Mouse (Mus musculus) limb, embryonic 13.5 days (tissue): ENCODE measurements at regions not wholly inside any gene's neighbourhood (a gene's known extent, or its start where the extent isn't known, plus 50 kb on each side); places are given as distances from the start of the nearest gene placed in this dataset.

Experiments used
- ATAC-seq: fragments of 200-750 bp; cut with Nextera tagmentation; 2 replicates; pipeline ENCODE4 v1.8.0; 2017; ENCODE audit warnings: low read depth, moderate number of reproducible peaks, moderate TSS enrichment; ENCODE audit not compliant: low FRiP score
- H3K27ac ChIP-seq: fragments of 300-500 bp; sonication (generic); 2 replicates; pipeline ENCODE4 v1.5.1; 2015; ENCODE audit warnings: inconsistent platforms, mild to moderate bottlenecking, moderate library complexity
- H3K27me3 ChIP-seq: fragments of 300-500 bp; sonication (generic); 2 replicates; pipeline ENCODE4 v1.6.1; 2015; ENCODE audit warnings: mild to moderate bottlenecking, inconsistent platforms
- H3K36me3 ChIP-seq: fragments of 300-500 bp; sonication (generic); 2 replicates; pipeline ENCODE4 v1.6.1; 2015; ENCODE audit warnings: inconsistent platforms, mild to moderate bottlenecking, moderate library complexity
- H3K4me1 ChIP-seq: fragments of 300-500 bp; sonication (generic); 2 replicates; pipeline ENCODE4 v1.6.1; 2015; ENCODE audit warnings: inconsistent platforms
- H3K4me2 ChIP-seq: fragments of 300-500 bp; sonication (generic); replicated peaks from 2 replicates; pipeline ENCODE4 v1.6.1; 2015; ENCODE audit warnings: inconsistent platforms, mild to moderate bottlenecking, moderate library complexity
- H3K4me3 ChIP-seq: fragments of 300-500 bp; sonication (generic); 2 replicates; pipeline ENCODE4 v1.5.1; 2015; ENCODE audit warnings: moderate library complexity, mild to moderate bottlenecking, inconsistent platforms
- H3K9ac ChIP-seq: fragments of 300-500 bp; sonication (generic); 2 replicates; pipeline ENCODE4 v1.6.1; 2015; ENCODE audit warnings: mild to moderate bottlenecking, inconsistent platforms
- H3K9me3 ChIP-seq: fragments of 300-500 bp; sonication (generic); 2 replicates; pipeline ENCODE4 v1.6.1; 2016; ENCODE audit warnings: inconsistent platforms
- WGBS: fragments of 180-500 bp; shearing (Covaris S2); methylation state at CpG from one replicate; pipeline ENCODE4 v1.1.7; 2015; 5-methylcytosine and 5-hydroxymethylcytosine counted together

- Histone ChIP-seq H3K36me3 (no peaks in the 10 kb centered on the region), H3K4me1 (no peaks in the 10 kb centered on the region), H3K4me2 (no peak overlapping the region), H3K9me3 (no peaks in the 10 kb centered on the region), H3K9ac (no peak overlapping the region), H3K4me3 (no peak overlapping the region), H3K27me3 (no peaks in the 10 kb centered on the region), H3K27ac (no peak overlapping the region)
- WGBS = 60% methylated on average over 2 of the region's 2 CpGs
- ATAC-seq = no peak
Measured at GRCm38 (mm10) chr17:94165305-94165860, 584.4 kb downstream of the Mettl4 start.

GRCm38 (mm10) chr17:94144298-94144697 is 605.5 kb downstream of the Mettl4 start:
- Histone ChIP-seq H3K4me3 (no peak overlapping the region), H3K36me3 (no peaks in the 10 kb centered on the region), H3K9me3 (no peaks in the 10 kb centered on the region), H3K9ac (no peak overlapping the region), H3K4me1 (no peaks in the 10 kb centered on the region), H3K27me3 (no peaks in the 10 kb centered on the region), H3K27ac (no peak overlapping the region), H3K4me2 (no peak overlapping the region)
- no peak for ATAC-seq

DNA sequence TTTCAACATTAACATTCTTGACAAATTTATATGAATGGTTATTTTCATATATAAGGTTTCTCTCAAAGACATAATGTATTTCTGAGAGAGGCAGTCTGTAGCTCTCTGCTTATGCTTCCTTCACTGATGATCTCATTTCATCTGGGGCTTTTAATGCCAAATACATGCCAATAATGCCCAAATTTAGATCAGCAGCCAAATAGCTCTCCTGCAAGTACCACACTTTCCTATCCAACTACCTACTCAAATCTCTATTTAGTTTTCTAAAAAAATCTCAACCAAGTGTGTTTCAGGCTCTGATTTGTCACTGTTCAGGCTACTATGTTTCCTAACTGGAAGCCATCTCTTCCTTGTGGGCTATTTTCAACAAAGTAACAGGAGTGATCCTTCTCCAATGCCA is 616.6 kb downstream of the Mettl4 start:
- no peak overlapping the region for H3K4me2 ChIP-seq
- no peaks in the 10 kb centered on the region for H3K36me3 ChIP-seq
- no peak overlapping the region for H3K9ac ChIP-seq
- no peak overlapping the region for H3K27ac ChIP-seq
- no peaks in the 10 kb centered on the region for H3K27me3 ChIP-seq
- no peaks in the 10 kb centered on the region for H3K4me1 ChIP-seq
- ATAC-seq = no peak
- no peak overlapping the region for H3K4me3 ChIP-seq
- no peaks in the 10 kb centered on the region for H3K9me3 ChIP-seq

DNA sequence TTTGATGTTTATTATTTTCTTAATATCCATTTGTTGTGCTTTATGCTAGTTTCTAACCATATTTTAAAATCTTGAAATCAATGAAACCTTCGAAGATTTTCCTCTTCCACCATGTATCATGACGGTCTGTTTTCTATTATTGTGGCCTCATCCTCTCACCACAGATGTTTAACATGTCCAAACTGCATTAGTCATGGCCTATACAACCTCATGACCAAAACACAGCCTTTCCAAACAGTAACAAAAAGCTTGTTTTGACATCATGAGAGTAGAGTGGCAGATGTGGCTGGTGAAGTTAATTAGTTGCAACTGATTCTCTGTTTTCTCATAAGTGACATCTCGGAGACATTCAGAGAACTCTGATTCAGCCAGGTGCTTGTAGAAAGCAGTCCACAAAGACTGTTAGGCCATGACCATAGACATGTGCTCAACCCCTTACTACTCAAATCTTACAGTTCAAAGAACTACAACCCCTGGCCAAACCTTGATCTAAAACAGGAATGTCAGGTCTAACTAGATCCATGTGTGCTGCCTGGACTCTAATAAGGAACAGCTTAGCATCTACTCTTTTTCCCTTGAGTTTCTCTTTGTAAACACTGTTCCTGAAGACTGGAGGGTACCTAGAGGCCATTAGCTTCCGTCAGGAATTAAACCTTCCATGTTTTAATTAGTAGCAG is 655.7 kb downstream of the Mettl4 start:
- Histone ChIP-seq H3K9me3 (no peaks in the 10 kb centered on the region), H3K9ac (no peak overlapping the region), H3K4me3 (no peak overlapping the region), H3K4me1 (peaks cover 7% of the 10 kb centered on the region; the same call in 1 of the 2 replicates), H3K4me2 (no peak overlapping the region), H3K36me3 (no peaks in the 10 kb centered on the region), H3K27ac (no peak overlapping the region), H3K27me3 (no peaks in the 10 kb centered on the region)
- ATAC-seq = peak; percentile 73; the same call in 1 of the 2 replicates
- 32% methylated on average over 4 of the region's 4 CpGs for WGBS

DNA sequence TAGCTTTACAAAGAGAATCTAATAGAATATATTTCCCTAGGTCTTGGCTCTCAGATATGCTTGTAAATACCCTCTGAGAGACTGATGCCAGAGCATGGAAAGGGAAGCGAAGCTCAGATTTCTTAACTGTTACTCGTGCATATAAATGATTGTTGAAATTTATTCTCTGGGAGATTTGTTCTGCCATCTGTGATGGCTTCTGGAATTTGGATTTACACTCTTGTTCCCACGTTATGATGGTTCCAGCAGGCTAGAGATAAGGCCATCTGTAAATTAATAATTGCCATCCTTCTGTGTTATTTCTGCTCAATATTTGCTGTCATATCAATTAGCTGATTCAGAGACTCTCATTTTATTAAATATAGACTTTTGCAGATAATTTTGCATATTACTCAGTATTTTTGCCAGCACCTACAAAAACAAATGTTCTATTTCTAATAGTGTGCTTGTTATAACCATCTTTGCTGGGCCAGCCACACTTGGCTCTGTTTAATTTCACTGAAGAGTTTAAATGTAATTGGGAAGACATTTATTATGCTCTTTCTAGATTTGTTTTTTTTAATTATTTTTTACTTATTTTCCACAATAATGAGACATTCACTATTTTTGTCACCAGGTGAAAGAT is 695.3 kb downstream of the Mettl4 start:
- Histone ChIP-seq H3K4me1 (no peaks in the 10 kb centered on the region), H3K27me3 (no peaks in the 10 kb centered on the region), H3K9ac (no peak overlapping the region), H3K4me2 (no peak overlapping the region), H3K36me3 (no peaks in the 10 kb centered on the region), H3K9me3 (no peaks in the 10 kb centered on the region), H3K4me3 (no peak overlapping the region), H3K27ac (no peak overlapping the region)
- no peak for ATAC-seq
- 56% methylated on average over 3 of the region's 3 CpGs for WGBS

DNA sequence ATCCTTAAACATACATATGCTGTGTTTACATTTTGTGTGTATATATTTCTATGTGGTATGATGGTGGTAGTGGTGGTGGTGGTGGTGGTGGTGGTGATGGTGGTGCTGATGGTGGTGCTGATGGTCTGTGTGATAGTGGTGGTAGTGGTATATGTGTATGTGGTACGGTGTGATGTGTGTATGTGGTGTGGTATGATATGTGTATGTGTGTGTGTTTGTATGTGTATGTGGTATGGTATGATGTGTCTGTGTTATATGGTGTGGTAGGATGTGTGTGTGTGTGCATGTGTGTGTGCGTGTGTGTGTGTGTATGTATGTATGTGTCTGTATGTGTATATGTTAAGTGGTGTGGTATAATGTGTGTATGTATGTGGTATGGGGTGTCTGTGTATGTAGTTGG is 701.3 kb downstream of the Mettl4 start:
- Histone ChIP-seq H3K4me1 (no peaks in the 10 kb centered on the region), H3K36me3 (no peaks in the 10 kb centered on the region)

DNA sequence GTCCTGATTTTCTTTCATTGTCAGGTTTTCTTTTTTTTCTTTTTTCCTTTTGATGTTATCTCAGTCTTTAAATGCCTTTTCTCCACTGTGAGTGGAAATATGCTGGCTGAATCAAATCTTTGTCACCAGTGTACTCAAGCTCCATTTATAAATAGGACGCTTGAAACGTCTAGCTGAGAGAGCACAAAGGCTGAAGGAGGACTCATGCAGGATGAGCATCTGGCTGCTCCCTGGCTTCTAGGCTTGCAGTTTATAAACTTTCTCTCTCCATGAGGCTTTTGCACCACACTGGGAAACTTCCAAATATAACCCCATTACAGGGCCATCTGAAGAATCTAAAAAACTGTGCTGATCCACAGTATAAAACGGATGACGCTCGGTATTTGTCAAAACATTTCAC is 711.6 kb downstream of the Mettl4 start:
- Histone ChIP-seq H3K27ac (no peak overlapping the region), H3K36me3 (no peaks in the 10 kb centered on the region), H3K4me1 (no peaks in the 10 kb centered on the region), H3K9me3 (no peaks in the 10 kb centered on the region), H3K27me3 (no peaks in the 10 kb centered on the region), H3K9ac (no peak overlapping the region), H3K4me3 (no peak overlapping the region), H3K4me2 (no peak overlapping the region)
- WGBS = 82% methylated on average over 5 of the region's 5 CpGs
- no peak for ATAC-seq

More for the DNA sequence above, 701.3 kb downstream of the Mettl4 start:
- WGBS = 88% methylated on average over 2 of the region's 2 CpGs
- Histone ChIP-seq H3K27me3 (no peaks in the 10 kb centered on the region), H3K9ac (no peak overlapping the region), H3K4me2 (no peak overlapping the region), H3K4me3 (no peak overlapping the region), H3K27ac (no peak overlapping the region), H3K9me3 (no peaks in the 10 kb centered on the region)
- no peak for ATAC-seq

- ATAC-seq = no peak
Measured at GRCm38 (mm10) chr17:94012386-94012785, 737.4 kb downstream of the Mettl4 start.

DNA sequence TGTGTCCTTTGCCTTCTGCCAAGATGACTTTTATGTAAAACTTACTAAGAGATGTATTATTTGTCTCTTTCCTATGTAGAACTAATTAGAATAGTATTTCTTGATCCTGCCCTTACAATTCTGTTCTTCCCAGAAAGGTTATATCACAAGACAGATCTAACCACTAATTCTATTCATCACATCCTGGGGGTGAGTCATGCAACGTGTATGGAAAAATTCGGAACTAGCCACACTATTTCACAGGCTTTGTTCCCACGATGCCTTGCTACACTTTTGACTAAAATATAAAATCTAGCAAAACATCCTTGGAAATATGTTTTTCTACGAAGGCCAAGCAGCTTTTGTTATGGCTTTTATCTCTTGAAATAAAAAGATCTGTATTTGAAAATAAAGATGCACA is 747.7 kb downstream of the Mettl4 start:
- H3K27me3 ChIP-seq = no peaks in the 10 kb centered on the region
- H3K9me3 ChIP-seq = no peaks in the 10 kb centered on the region
- WGBS = 80% methylated on average over 4 of the region's 4 CpGs
- H3K9ac ChIP-seq = no peak overlapping the region
- no peak overlapping the region for H3K4me3 ChIP-seq
- no peaks in the 10 kb centered on the region for H3K4me1 ChIP-seq
- H3K36me3 ChIP-seq = no peaks in the 10 kb centered on the region
- H3K27ac ChIP-seq = no peak overlapping the region
- H3K4me2 ChIP-seq = no peak overlapping the region
- ATAC-seq = no peak

More at GRCm38 (mm10) chr17:94012386-94012785, 737.4 kb downstream of the Mettl4 start:
- H3K4me2 ChIP-seq = no peak overlapping the region
- H3K9ac ChIP-seq = no peak overlapping the region
- H3K27me3 ChIP-seq = no peaks in the 10 kb centered on the region
- WGBS = 93% methylated on average over 2 of the region's 2 CpGs
- H3K4me3 ChIP-seq = no peak overlapping the region
- no peaks in the 10 kb centered on the region for H3K36me3 ChIP-seq
- H3K27ac ChIP-seq = no peak overlapping the region
- no peaks in the 10 kb centered on the region for H3K9me3 ChIP-seq
- H3K4me1 ChIP-seq = no peaks in the 10 kb centered on the region

DNA sequence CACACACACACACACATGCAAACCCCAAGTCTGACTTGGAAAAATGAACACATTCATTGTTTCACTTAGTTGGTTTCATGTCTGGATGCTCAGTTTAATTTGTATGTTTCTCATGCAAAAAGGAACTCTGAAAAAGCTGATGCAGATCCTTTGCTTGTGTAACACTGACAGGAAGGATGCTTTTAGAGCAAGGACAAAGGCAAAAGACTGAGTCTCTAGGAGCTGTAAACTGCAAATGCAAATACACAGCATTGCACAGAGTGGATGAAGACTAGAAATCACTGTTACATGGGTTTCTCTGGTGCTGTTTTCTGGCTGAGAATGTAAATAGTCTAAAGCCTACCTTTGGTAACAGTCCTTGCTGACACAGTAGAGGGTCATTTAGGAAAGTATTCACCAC is 748.3 kb downstream of the Mettl4 start:
- Histone ChIP-seq H3K4me3 (no peak overlapping the region), H3K9me3 (no peaks in the 10 kb centered on the region), H3K4me2 (no peak overlapping the region), H3K27me3 (no peaks in the 10 kb centered on the region), H3K9ac (no peak overlapping the region), H3K27ac (no peak overlapping the region), H3K36me3 (no peaks in the 10 kb centered on the region), H3K4me1 (no peaks in the 10 kb centered on the region)
- no peak for ATAC-seq

DNA sequence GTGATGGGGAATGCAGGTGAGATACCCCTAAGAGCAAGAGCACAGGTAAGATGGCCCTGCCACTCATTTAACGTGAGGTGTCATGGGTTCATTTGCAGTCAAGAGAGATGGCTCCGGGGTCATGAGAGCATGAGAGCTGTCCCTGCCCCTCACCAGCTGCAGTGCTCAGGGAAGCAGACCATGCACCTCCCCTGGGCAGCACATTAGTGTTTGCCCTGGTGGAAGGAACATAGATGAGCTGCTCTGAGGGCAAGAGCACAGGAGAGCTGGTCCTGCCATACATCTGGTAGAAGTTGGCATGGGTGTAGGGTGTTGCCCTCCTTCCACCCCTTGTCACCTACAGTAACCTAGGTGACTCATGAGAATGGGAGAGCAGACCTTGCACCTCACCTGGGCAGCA is 762.9 kb downstream of the Mettl4 start:
- WGBS = 91% methylated on average over 2 of the region's 2 CpGs
- H3K9me3 ChIP-seq = no peaks in the 10 kb centered on the region
- no peak overlapping the region for H3K4me2 ChIP-seq

More for the DNA sequence above, 762.9 kb downstream of the Mettl4 start:
- H3K4me3 ChIP-seq = no peak overlapping the region
- H3K4me1 ChIP-seq = no peaks in the 10 kb centered on the region
- ATAC-seq = no peak
- no peak overlapping the region for H3K27ac ChIP-seq
- H3K9ac ChIP-seq = no peak overlapping the region
- H3K36me3 ChIP-seq = no peaks in the 10 kb centered on the region
- no peaks in the 10 kb centered on the region for H3K27me3 ChIP-seq
